Mouse (Mus musculus): ENCODE results near the gene Gnb3. TPM values are rescaled to one million over a fixed set of nuclear protein-coding genes. Genes with fewer than 3 reads are reported as not detected.

Gnb3 gene
- polyA plus RNA-seq, 1 experiment from 2014 or later, result 1.0 TPM

DNA sequence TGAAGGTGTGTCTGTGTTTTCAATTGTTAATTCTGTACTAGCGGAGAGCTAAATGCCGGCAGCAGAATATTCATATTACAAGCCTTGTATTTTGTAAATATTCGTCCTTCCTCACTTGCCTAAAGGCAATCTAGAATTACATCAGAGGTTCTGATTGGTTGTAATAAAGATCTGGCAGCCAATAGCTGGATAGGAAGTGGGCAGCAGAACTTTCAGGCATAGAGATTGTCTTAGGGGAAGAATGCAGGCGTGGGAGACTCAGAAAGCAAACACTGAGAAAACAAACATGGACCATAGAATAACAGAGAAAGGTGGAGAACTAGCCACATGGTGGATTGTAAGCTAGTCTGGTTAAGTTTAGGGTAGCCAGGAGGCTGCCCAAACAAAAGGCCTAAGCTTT, 50.0 kb downstream of the Gnb3 start:
- no peak overlapping the region for H3K4me2 ChIP-seq
- H3K27ac ChIP-seq, result no peak overlapping the region
- no peaks in the 10 kb centered on the region for H3K36me3 ChIP-seq
- H3K9me3 ChIP-seq, result no peaks in the 10 kb centered on the region
- ATAC-seq (ENCODE audit: insufficient number of reproducible peaks, insufficient read depth, low FRiP score, low TSS enrichment, low read depth), result no peak
- H3K4me3 ChIP-seq (replicated peaks), result no peak overlapping the region
- no peak overlapping the region for H3K9ac ChIP-seq (replicated peaks)
- 68% methylated on average over 4 of the region's 4 CpGs for WGBS
- H3K27me3 ChIP-seq, result no peaks in the 10 kb centered on the region
- H3K4me1 ChIP-seq (replicated peaks), result no peaks in the 10 kb centered on the region

DNA sequence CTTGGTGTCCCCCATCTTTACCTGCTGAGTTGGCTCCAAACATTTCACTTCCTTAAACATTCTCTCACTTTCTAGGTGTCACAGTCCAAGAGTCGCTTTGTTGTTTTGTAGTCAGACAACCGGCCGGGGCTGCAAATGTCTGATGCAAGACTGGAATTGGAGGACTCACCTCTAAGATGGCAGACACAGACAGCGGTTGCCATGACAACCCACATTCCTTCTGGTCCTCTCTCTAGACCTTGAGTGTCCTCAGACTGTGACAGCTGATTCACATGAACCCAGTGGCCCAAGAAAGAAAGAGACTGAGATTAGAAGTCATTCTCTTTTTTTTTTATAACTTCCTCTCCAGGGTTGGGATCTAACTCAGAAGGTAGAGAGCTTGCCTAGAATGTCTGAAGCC, 50.6 kb downstream of the Gnb3 start:
- Histone ChIP-seq H3K9ac (replicated peaks) (no peak overlapping the region), H3K9me3 (no peaks in the 10 kb centered on the region), H3K4me3 (replicated peaks) (no peak overlapping the region), H3K4me2 (no peak overlapping the region), H3K27me3 (no peaks in the 10 kb centered on the region), H3K4me1 (replicated peaks) (no peaks in the 10 kb centered on the region), H3K36me3 (no peaks in the 10 kb centered on the region), H3K27ac (no peak overlapping the region)
- 94% methylated on average over 4 of the region's 4 CpGs for WGBS
- ATAC-seq (ENCODE audit: insufficient number of reproducible peaks, insufficient read depth, low FRiP score, low TSS enrichment, low read depth), result no peak

DNA sequence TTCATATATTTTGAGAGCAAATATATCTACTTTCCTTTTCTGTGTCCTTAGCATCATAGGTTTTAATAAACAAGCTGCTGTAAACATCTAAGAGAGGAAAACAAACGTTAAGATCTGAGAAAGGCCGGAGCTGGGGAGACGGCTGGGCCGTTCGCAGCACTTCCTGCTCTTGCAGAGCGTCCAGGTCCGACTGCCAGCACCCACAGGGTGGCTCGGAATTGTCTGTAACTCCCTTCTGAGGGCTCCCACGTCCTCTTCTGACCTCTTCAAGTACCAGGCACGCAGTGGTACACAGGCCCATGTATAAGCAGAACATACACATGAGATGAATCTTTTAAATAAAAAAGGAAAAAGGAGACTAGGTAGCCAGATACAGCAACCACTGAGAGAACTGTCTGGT, 52.4 kb downstream of the Gnb3 start:
- H3K4me3 ChIP-seq (replicated peaks), result no peak overlapping the region
- H3K4me1 ChIP-seq (replicated peaks), result peaks cover under 1% of the 10 kb centered on the region; the same call in 1 of the 2 replicates
- no peaks in the 10 kb centered on the region for H3K27me3 ChIP-seq
- WGBS, result 75% methylated on average over 10 of the region's 10 CpGs
- no peak for ATAC-seq (ENCODE audit: insufficient number of reproducible peaks, insufficient read depth, low FRiP score, low TSS enrichment, low read depth)
- H3K9ac ChIP-seq (replicated peaks), result no peak overlapping the region
- no peak overlapping the region for H3K4me2 ChIP-seq
- no peak overlapping the region for H3K27ac ChIP-seq
- H3K36me3 ChIP-seq, result no peaks in the 10 kb centered on the region
- H3K9me3 ChIP-seq, result no peaks in the 10 kb centered on the region

DNA sequence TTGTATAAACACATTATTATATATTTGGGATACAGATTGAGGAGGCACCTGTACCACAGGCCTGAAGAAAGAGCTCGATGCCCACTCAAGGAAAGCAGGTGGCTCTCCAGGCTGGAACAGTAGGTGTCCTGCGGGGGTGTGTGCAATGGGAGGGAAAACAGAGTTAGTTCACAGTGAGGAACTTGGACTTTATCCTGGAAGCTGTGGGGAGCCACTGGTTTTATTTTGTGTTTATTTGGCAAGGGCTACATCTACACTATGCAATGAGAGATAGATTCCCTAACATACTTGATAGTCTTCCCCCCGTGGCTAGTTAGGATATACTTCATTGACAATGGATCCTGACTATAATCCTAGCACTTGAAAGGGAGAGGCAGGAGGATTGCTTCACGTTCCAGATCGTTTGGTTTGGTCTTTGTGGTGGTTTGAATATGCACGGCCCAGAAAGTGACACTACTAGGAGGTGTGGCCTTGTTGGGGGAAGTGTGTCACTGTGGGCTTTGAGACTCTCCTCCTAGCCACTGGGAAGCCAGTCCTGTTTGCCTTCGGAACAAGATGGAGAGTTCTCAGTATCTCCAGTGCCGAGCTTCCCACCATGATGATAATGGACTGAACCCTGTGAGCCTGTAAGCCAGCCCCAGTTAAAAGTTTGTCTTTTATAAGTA, 53.2 kb downstream of the Gnb3 start:
- H3K4me3 ChIP-seq (replicated peaks), result no peak overlapping the region
- ATAC-seq (ENCODE audit: insufficient number of reproducible peaks, insufficient read depth, low FRiP score, low TSS enrichment, low read depth), result no peak

More for the DNA sequence above, 53.2 kb downstream of the Gnb3 start:
- peaks cover 6% of the 10 kb centered on the region for H3K4me1 ChIP-seq (replicated peaks)
- H3K9me3 ChIP-seq, result no peaks in the 10 kb centered on the region
- H3K9ac ChIP-seq (replicated peaks), result no peak overlapping the region
- H3K4me2 ChIP-seq, result no peak overlapping the region
- H3K27me3 ChIP-seq, result no peaks in the 10 kb centered on the region
- whole genome bisulfite sequencing, result 57% methylated on average over 8 of the region's 8 CpGs
- no peak overlapping the region for H3K27ac ChIP-seq
- H3K36me3 ChIP-seq, result no peaks in the 10 kb centered on the region

Other genes starting within 250 kb of the Gnb3 start
- 0.08 TPM in 1 of 2 replicates, not detected in the other for gene C1s2, start 204.2 kb downstream of the Gnb3 start, polyA plus RNA-seq (2016; fragmentation: Nextera tagmentation; extraction: Ambion mirVana)
- 46.9 and 49.1 TPM in 2 replicates for gene Lpcat3, start 177.2 kb downstream of the Gnb3 start, polyA plus RNA-seq (2016; fragmentation: Nextera tagmentation; extraction: Ambion mirVana)
- 199 and 219 TPM in 2 replicates for gene Emg1, start 128.1 kb downstream of the Gnb3 start, polyA plus RNA-seq (2016; fragmentation: Nextera tagmentation; extraction: Ambion mirVana)
- 358 and 367 TPM in 2 replicates for gene Phb2, start 127.9 kb downstream of the Gnb3 start, polyA plus RNA-seq (2016; fragmentation: Nextera tagmentation; extraction: Ambion mirVana)
- 6.0 and 6.4 TPM in 2 replicates for gene Ptpn6, start 101.6 kb downstream of the Gnb3 start, polyA plus RNA-seq (2016; fragmentation: Nextera tagmentation; extraction: Ambion mirVana)
- 479 and 511 TPM in 2 replicates for gene Grcc10, start 98.9 kb downstream of the Gnb3 start, polyA plus RNA-seq (2016; fragmentation: Nextera tagmentation; extraction: Ambion mirVana)
- gene Gm45234, start 84.3 kb downstream of the Gnb3 start, polyA plus RNA-seq (2016; fragmentation: Nextera tagmentation; extraction: Ambion mirVana), result not detected in 2 replicates
- gene Atn1, start 83.8 kb downstream of the Gnb3 start, polyA plus RNA-seq (2016; fragmentation: Nextera tagmentation; extraction: Ambion mirVana), result 17.1 and 17.4 TPM in 2 replicates
- gene Eno2, start 70.6 kb downstream of the Gnb3 start, polyA plus RNA-seq (2016; fragmentation: Nextera tagmentation; extraction: Ambion mirVana), result 4.8 TPM in 2 replicates
- 0.38 and 0.88 TPM in 2 replicates for gene Lrrc23, start 60.5 kb downstream of the Gnb3 start, polyA plus RNA-seq (2016; fragmentation: Nextera tagmentation; extraction: Ambion mirVana)
- 8.7 and 9.1 TPM in 2 replicates for gene Spsb2, start 31.6 kb downstream of the Gnb3 start, polyA plus RNA-seq (2016; fragmentation: Nextera tagmentation; extraction: Ambion mirVana)
- gene Tpi1, start 26.0 kb downstream of the Gnb3 start, polyA plus RNA-seq (2016; fragmentation: Nextera tagmentation; extraction: Ambion mirVana), result 714 and 740 TPM in 2 replicates
- 191 and 196 TPM in 2 replicates for gene Usp5, start 10.8 kb downstream of the Gnb3 start, polyA plus RNA-seq (2016; fragmentation: Nextera tagmentation; extraction: Ambion mirVana)
- 200 and 202 TPM in 2 replicates for gene Cdca3, start 10.7 kb downstream of the Gnb3 start, polyA plus RNA-seq (2016; fragmentation: Nextera tagmentation; extraction: Ambion mirVana)
- gene P3h3, start 17.5 kb upstream of the Gnb3 start, polyA plus RNA-seq (2016; fragmentation: Nextera tagmentation; extraction: Ambion mirVana), result 59.8 and 61.4 TPM in 2 replicates
- 2.5 and 2.7 TPM in 2 replicates for gene Gpr162, start 23.7 kb upstream of the Gnb3 start, polyA plus RNA-seq (2016; fragmentation: Nextera tagmentation; extraction: Ambion mirVana)
- 0.15 TPM in 1 of 2 replicates, not detected in the other for gene Cd4, start 47.9 kb upstream of the Gnb3 start, polyA plus RNA-seq (2016; fragmentation: Nextera tagmentation; extraction: Ambion mirVana)
- gene Lag3, start 71.4 kb upstream of the Gnb3 start, polyA plus RNA-seq (2016; fragmentation: Nextera tagmentation; extraction: Ambion mirVana), result 2.2 TPM in 2 replicates
- gene Ptms, start 79.8 kb upstream of the Gnb3 start, polyA plus RNA-seq (2016; fragmentation: Nextera tagmentation; extraction: Ambion mirVana), result 325 and 346 TPM in 2 replicates
- gene Mlf2, start 91.1 kb upstream of the Gnb3 start, polyA plus RNA-seq (2016; fragmentation: Nextera tagmentation; extraction: Ambion mirVana), result 401 and 407 TPM in 2 replicates
- 114 and 124 TPM in 2 replicates for gene Cops7a, start 125.3 kb upstream of the Gnb3 start, polyA plus RNA-seq (2016; fragmentation: Nextera tagmentation; extraction: Ambion mirVana)
- gene Pianp, start 156.4 kb upstream of the Gnb3 start, polyA plus RNA-seq (2016; fragmentation: Nextera tagmentation; extraction: Ambion mirVana), result 5.0 and 5.8 TPM in 2 replicates
- 18.5 and 24.7 TPM in 2 replicates for gene Zfp384, start 168.9 kb upstream of the Gnb3 start, polyA plus RNA-seq (2016; fragmentation: Nextera tagmentation; extraction: Ambion mirVana)
- 170 and 177 TPM in 2 replicates for gene Ing4, start 199.5 kb upstream of the Gnb3 start, polyA plus RNA-seq (2016; fragmentation: Nextera tagmentation; extraction: Ambion mirVana)
- gene Acrbp, start 209.4 kb upstream of the Gnb3 start, polyA plus RNA-seq (2016; fragmentation: Nextera tagmentation; extraction: Ambion mirVana), result 17.6 and 18.3 TPM in 2 replicates
- gene Lpar5, start 227.6 kb upstream of the Gnb3 start, polyA plus RNA-seq (2016; fragmentation: Nextera tagmentation; extraction: Ambion mirVana), result 0.18 and 0.20 TPM in 2 replicates

Measured in limb, embryonic 12.5 days (tissue).